In genomic region chr8:119585901-119586300, GRCm38 (mm10) we compare ENCODE assay signal across 7 mouse cellular contexts. TPM values are rescaled to one million over a fixed set of nuclear protein-coding genes. Genes with fewer than 3 reads are reported as not detected.
DNase-seq lines count a peak whose midpoint lies in the region; ATAC-seq and TF ChIP-seq lines count a peak whose summit lies in the region.

No protein-coding gene starts in this region.

- H3K27me3 ChIP-seq in MEL (ENCODE audit: control insufficient read depth in 1 of 2, insufficient read depth in 2 of 2, low read length in 2 of 2), result no peaks in the 10 kb centered on the region
- no peaks in the 10 kb centered on the region for H3K27me3 ChIP-seq in hindbrain, embryonic 11.5 days (ENCODE audit: control insufficient read depth, insufficient read depth, low read length)
- peaks cover 25% of the 10 kb centered on the region for H3K27me3 ChIP-seq in megakaryocyte, embryonic 14.5 days (replicated peaks)

- no peak overlapping the region for H3K27ac ChIP-seq in MEL (ENCODE audit: control insufficient read depth, low read depth, low read length)
- H3K27ac ChIP-seq in hindbrain, embryonic 11.5 days (ENCODE audit: low read depth, low read length), result no peak overlapping the region

- 18% methylated on average over 22 of the region's 24 CpGs for WGBS in hindbrain, embryonic 11.5 days

- peak overlapping the region; percentile 67 for H3K9ac ChIP-seq in MEL (ENCODE audit: control insufficient read depth, low read depth, low read length, poor library complexity, severe bottlenecking)
- H3K9ac ChIP-seq in hindbrain, embryonic 11.5 days (ENCODE audit: low read depth, low read length), result 0 out of 2 replicates have a peak overlapping the region, but pooled peaks have one; percentile 19

- peak; percentile 92 for ATAC-seq in CD4-positive, CD25-positive, alpha-beta regulatory T cell, adult 4 months
- ATAC-seq in hindbrain, embryonic 11.5 days (ENCODE audit: low FRiP score), result no peak

- TF ChIP-seq RAD21 in MEL (IDR thresholded peaks at IDR 0.05; ENCODE audit: low read depth, low read length), result no peak

- H3K9me3 ChIP-seq in MEL (replicated peaks; ENCODE audit: insufficient read depth, low read length), result no peaks in the 10 kb centered on the region
- no peaks in the 10 kb centered on the region for H3K9me3 ChIP-seq in hindbrain, embryonic 11.5 days (ENCODE audit: control insufficient read depth, low read length)
- no peaks in the 10 kb centered on the region for H3K9me3 ChIP-seq in megakaryocyte, embryonic 14.5 days

- peak overlapping the region; percentile 32; the same call in 1 of the 2 replicates for H3K4me2 ChIP-seq in hindbrain, embryonic 11.5 days (replicated peaks; ENCODE audit: low read depth, low read length)

- no peak for TF ChIP-seq POLR2A in MEL (IDR thresholded peaks at IDR 0.05; ENCODE audit: control insufficient read depth in 1 of 2, insufficient read depth in 1 of 2, low read depth in 1 of 2, low read length in 2 of 2, poor library complexity in 1 of 2)

- H3K79me2 ChIP-seq in MEL (ENCODE audit: control insufficient read depth, insufficient read depth, low read length, poor library complexity), result no peaks in the 10 kb centered on the region

- H3K4me3 ChIP-seq in MEL (ENCODE audit: control insufficient read depth in 1 of 2, insufficient read depth in 1 of 2, low read depth in 2 of 2, low read length in 2 of 2), result peak overlapping the region; percentile 42 to 49
- 0 out of 2 replicates have a peak overlapping the region, but pooled peaks have one; percentile 16 for H3K4me3 ChIP-seq in hindbrain, embryonic 11.5 days (ENCODE audit: low read depth, low read length)
- H3K4me3 ChIP-seq in megakaryocyte, embryonic 14.5 days (replicated peaks), result peak overlapping the region; percentile 87

- no peak for TF ChIP-seq EP300 in MEL (IDR thresholded peaks at IDR 0.05; ENCODE audit: low read depth in 1 of 2, low read length in 2 of 2)

- no peak for TF ChIP-seq CTCF in MEL (IDR thresholded peaks at IDR 0.05 in 2 of 3, conservative IDR thresholded peaks at IDR 0.05 in 1 of 3; ENCODE audit: control insufficient read depth in 1 of 3, insufficient read depth in 1 of 3, low read depth in 2 of 3, low read length in 3 of 3, poor library complexity in 1 of 3, severe bottlenecking in 1 of 3)

- peaks cover 9 to 18% of the 10 kb centered on the region in 2 experiments for H3K4me1 ChIP-seq in MEL (ENCODE audit: control insufficient read depth in 1 of 2, insufficient read depth in 2 of 2, low read length in 2 of 2)
- no peaks in the 10 kb centered on the region for H3K4me1 ChIP-seq in hindbrain, embryonic 11.5 days (replicated peaks; ENCODE audit: control insufficient read depth, insufficient read depth, low read length)
- H3K4me1 ChIP-seq in megakaryocyte, embryonic 14.5 days, result peaks cover 53% of the 10 kb centered on the region

- H3K36me3 ChIP-seq in MEL (ENCODE audit: control insufficient read depth in 1 of 2, insufficient read depth in 2 of 2, low read length in 2 of 2), result peaks cover 0 to 5% of the 10 kb centered on the region in 2 experiments; a peak in 2 of 4 replicates
- H3K36me3 ChIP-seq in hindbrain, embryonic 11.5 days (ENCODE audit: control insufficient read depth, insufficient read depth, low read length), result no peaks in the 10 kb centered on the region
- no peaks in the 10 kb centered on the region for H3K36me3 ChIP-seq in megakaryocyte, embryonic 14.5 days (replicated peaks; ENCODE audit: low read length)

- peak; percentile 41 for DNase-seq in MEL (ENCODE audit: low read depth, low spot score)
- DNase-seq in hindbrain, embryonic 11.5 days (ENCODE audit: low spot score), result no peak
- no peak for DNase-seq in layer of hippocampus, adult 9-11 months
- no peak for DNase-seq in testis, postnatal 14 days (ENCODE audit: low spot score)
- DNase-seq in cerebellum, postnatal 36 days, result no peak

TF ChIP-seq in MEL, 35 proteins besides CTCF, POLR2A, EP300 and RAD21:
- TF ChIP-seq NELFE (IDR thresholded peaks at IDR 0.05; ENCODE audit: low read depth, low read length), result no peak
- peak; percentile 49; the same call in 1 of the 2 replicates for TF ChIP-seq MAZ (IDR thresholded peaks at IDR 0.05; ENCODE audit: low read depth, low read length)
- TF ChIP-seq JUND (IDR thresholded peaks at IDR 0.05; ENCODE audit: low read depth, low read length), result no peak
- TF ChIP-seq TBP (IDR thresholded peaks at IDR 0.05; ENCODE audit: low read depth, low read length), result no peak
- TF ChIP-seq MYB (IDR thresholded peaks at IDR 0.05; ENCODE audit: low read depth, low read length), result no peak
- 0 out of 2 replicates have a peak, but pooled peaks have one; percentile 18 for TF ChIP-seq SIN3A (IDR thresholded peaks at IDR 0.05; ENCODE audit: low read length)

RNA-seq across cellular contexts. Expression of gene Dnaaf1, which starts 10.9 kb away (rescaled TPM):
- polyA plus RNA-seq in CD4-positive, CD25-positive, alpha-beta regulatory T cell, adult 4 months (2017; shearing (Covaris generic)), result not detected
- 0.36 and 0.54 TPM in 2 replicates for total RNA-seq in MEL (2012; rRNA removed)
- under 1 TPM in 1 of 2 experiments, not detected in 1; 0.19 TPM for polyA plus RNA-seq in MEL (2012; ENCODE audit: insufficient read depth in 1 of 2, insufficient read length in 2 of 2, low read depth in 1 of 2, low replicate concordance in 2 of 2, missing spikeins in 1 of 2)
- polyA plus RNA-seq in hindbrain, embryonic 11.5 days (2014; fragmentation: Nextera tagmentation; extraction: Ambion mirVana), result 0.08 and 0.28 TPM in 2 replicates
- not detected in 2 replicates for polyA plus RNA-seq in megakaryocyte, embryonic 14.5 days (2012; ENCODE audit: insufficient read depth, low replicate concordance)

RNA-seq across cellular contexts. Expression of gene Hsdl1, which starts 10.9 kb away (rescaled TPM):
- polyA plus RNA-seq in CD4-positive, CD25-positive, alpha-beta regulatory T cell, adult 4 months (2017; shearing (Covaris generic)), result 10 to 100 TPM; 68.3 to 83.5 TPM
- total RNA-seq in MEL (2012; rRNA removed), result 32.3 and 37.1 TPM in 2 replicates
- 10 to 100 TPM; 29.4 to 46.3 TPM for polyA plus RNA-seq in MEL (2012; ENCODE audit: insufficient read depth in 1 of 2, insufficient read length in 2 of 2, low read depth in 1 of 2, low replicate concordance in 2 of 2, missing spikeins in 1 of 2)
- polyA plus RNA-seq in hindbrain, embryonic 11.5 days (2014; fragmentation: Nextera tagmentation; extraction: Ambion mirVana), result 76.9 and 78.7 TPM in 2 replicates
- polyA plus RNA-seq in megakaryocyte, embryonic 14.5 days (2012; ENCODE audit: insufficient read depth, low replicate concordance), result 24.5 and 29.2 TPM in 2 replicates

RNA-seq across cellular contexts. Expression of gene Taf1c, which starts 19.1 kb away (rescaled TPM):
- polyA plus RNA-seq in CD4-positive, CD25-positive, alpha-beta regulatory T cell, adult 4 months (2017; shearing (Covaris generic)), result 10 to 100 TPM; 13.3 to 17.1 TPM
- total RNA-seq in MEL (2012; rRNA removed), result 21.2 and 28.8 TPM in 2 replicates
- polyA plus RNA-seq in MEL (2012; ENCODE audit: insufficient read depth in 1 of 2, insufficient read length in 2 of 2, low read depth in 1 of 2, low replicate concordance in 2 of 2, missing spikeins in 1 of 2), result 10 to 100 TPM in 1 of 2 experiments, not detected in 1; 32.0 TPM
- polyA plus RNA-seq in hindbrain, embryonic 11.5 days (2014; fragmentation: Nextera tagmentation; extraction: Ambion mirVana), result 10.1 and 11.9 TPM in 2 replicates
- polyA plus RNA-seq in megakaryocyte, embryonic 14.5 days (2012; ENCODE audit: insufficient read depth, low replicate concordance), result 17.5 and 54.6 TPM in 2 replicates

RNA-seq across cellular contexts. Expression of gene Adad2, which starts 26.6 kb away (rescaled TPM):
- not detected for polyA plus RNA-seq in CD4-positive, CD25-positive, alpha-beta regulatory T cell, adult 4 months (2017; shearing (Covaris generic))
- not detected in 2 replicates for total RNA-seq in MEL (2012; rRNA removed)
- polyA plus RNA-seq in MEL (2012; ENCODE audit: insufficient read depth in 1 of 2, insufficient read length in 2 of 2, low read depth in 1 of 2, low replicate concordance in 2 of 2, missing spikeins in 1 of 2), result not detected
- 0.13 TPM in 1 of 2 replicates, not detected in the other for polyA plus RNA-seq in hindbrain, embryonic 11.5 days (2014; fragmentation: Nextera tagmentation; extraction: Ambion mirVana)
- not detected in 2 replicates for polyA plus RNA-seq in megakaryocyte, embryonic 14.5 days (2012; ENCODE audit: insufficient read depth, low replicate concordance)

RNA-seq across cellular contexts. Expression of gene Mbtps1, which starts 27.4 kb away (rescaled TPM):
- polyA plus RNA-seq in CD4-positive, CD25-positive, alpha-beta regulatory T cell, adult 4 months (2017; shearing (Covaris generic)), result 10 to 100 TPM; 45.9 to 90.2 TPM
- 32.7 and 33.1 TPM in 2 replicates for total RNA-seq in MEL (2012; rRNA removed)
- polyA plus RNA-seq in MEL (2012; ENCODE audit: insufficient read depth in 1 of 2, insufficient read length in 2 of 2, low read depth in 1 of 2, low replicate concordance in 2 of 2, missing spikeins in 1 of 2), result 10 to 100 TPM in 1 of 2 experiments, not detected in 1; 59.9 TPM
- 64.8 and 84.4 TPM in 2 replicates for polyA plus RNA-seq in hindbrain, embryonic 11.5 days (2014; fragmentation: Nextera tagmentation; extraction: Ambion mirVana)
- 27.0 and 63.9 TPM in 2 replicates for polyA plus RNA-seq in megakaryocyte, embryonic 14.5 days (2012; ENCODE audit: insufficient read depth, low replicate concordance)

Comparison
In these comparisons a context has a peak if more than half of its experiments do, and no peak if none do; other contexts are left out.
1. H3K4me3 ChIP-seq: peak in every context shown above with its lines; median percentile 87 in megakaryocyte, embryonic 14.5 days; 46 in MEL; 16 in hindbrain, embryonic 11.5 days.